Mouse (Mus musculus) CH12.LX (cell line): ENCODE results near the gene Xrra1. TPM values are rescaled to one million over a fixed set of nuclear protein-coding genes. Genes with fewer than 3 reads are reported as not detected.

Experiments
- DNase-seq: peaks from one replicate; pipeline ENCODE4 v3.0.0-alpha.2; 2013; ENCODE audit errors: extremely low read depth
- H3K27ac ChIP-seq: 2 replicates; pipeline ENCODE4 v1.5.1; 2012; ENCODE audit warnings: low read depth, mild to moderate bottlenecking, control low read depth, moderate library complexity; ENCODE audit not compliant: insufficient read depth
- H3K27me3 ChIP-seq: replicated peaks from 2 replicates; pipeline ENCODE3; 2012; ENCODE audit warnings: inconsistent platforms
- H3K36me3 ChIP-seq, 2 experiments: replicated peaks in 1 of 2; 2 replicates each; pipeline versions ENCODE3 to v1.6.1; 2012; ENCODE audit warnings: inconsistent platforms in 1 of 2, low read length in 1 of 2, mild to moderate bottlenecking in 1 of 2, mixed read lengths in 1 of 2, moderate library complexity in 1 of 2; ENCODE audit not compliant: control insufficient read depth in 1 of 2, insufficient read depth in 1 of 2
- H3K4me1 ChIP-seq, 2 experiments: 2 replicates each; pipeline ENCODE4 v1.6.1; 2012; ENCODE audit warnings: inconsistent platforms in 1 of 2, moderate library complexity in 1 of 2; ENCODE audit not compliant: insufficient read depth in 2 of 2, control insufficient read depth in 1 of 2
- H3K4me2 ChIP-seq: 2 replicates; pipeline ENCODE4 v1.6.1; 2012; ENCODE audit warnings: low read depth, mild to moderate bottlenecking, control low read depth; ENCODE audit not compliant: poor library complexity, insufficient read depth, severe bottlenecking
- H3K4me3 ChIP-seq, 3 experiments: fragments of 150-350 bp in 1 of 3; sonication (generic) in 1 of 3; replicated peaks in 1 of 3; 2 replicates each; pipeline versions ENCODE3 to v1.5.1; 2011 to 2012; ENCODE audit warnings: low read depth in 2 of 3, low read length in 2 of 3, mild to moderate bottlenecking in 2 of 3, moderate library complexity in 2 of 3, control low read depth in 1 of 3, improper control_type of control experiment in 1 of 3, inconsistent platforms in 1 of 3, mixed read lengths in 1 of 3; ENCODE audit not compliant: poor library complexity in 1 of 3
- H3K79me2 ChIP-seq: replicated peaks from 2 replicates; pipeline ENCODE4 v1.6.1; 2012; ENCODE audit warnings: mild to moderate bottlenecking, moderate library complexity; ENCODE audit not compliant: control insufficient read depth, poor library complexity, insufficient read depth, severe bottlenecking; ENCODE audit errors: extremely low read depth
- H3K9ac ChIP-seq: 2 replicates; pipeline ENCODE4 v1.6.1; 2012; ENCODE audit warnings: low read depth, mild to moderate bottlenecking, control low read depth, moderate library complexity; ENCODE audit not compliant: insufficient read depth
- H3K9me3 ChIP-seq: replicated peaks from 2 replicates; pipeline ENCODE3; 2012; ENCODE audit warnings: low read length, inconsistent platforms, mixed read lengths
- BHLHE40 ChIP-seq: IDR thresholded peaks from 2 replicates; pipeline ENCODE4 v1.6.1; 2011; ENCODE audit warnings: mild to moderate bottlenecking, low read depth, low read length, improper control_type of control experiment
- CHD2 ChIP-seq: IDR thresholded peaks from 2 replicates; pipeline ENCODE4 v1.6.1; 2011; ENCODE audit warnings: low read length, improper control_type of control experiment
- E2F4 ChIP-seq: IDR thresholded peaks from 2 replicates; pipeline ENCODE4 v1.6.1; 2011; ENCODE audit warnings: low read depth, low read length, improper control_type of control experiment; ENCODE audit not compliant: insufficient replicate concordance
- ELF1 ChIP-seq: IDR thresholded peaks from 2 replicates; pipeline ENCODE4 v1.6.1; 2014; ENCODE audit warnings: low read depth, mild to moderate bottlenecking, inconsistent platforms, low read length, improper control_type of control experiment
- ETS1 ChIP-seq: conservative IDR thresholded peaks from 2 replicates; pipeline ENCODE4 v1.6.1; 2012; ENCODE audit warnings: low read depth, mild to moderate bottlenecking, inconsistent platforms, low read length, improper control_type of control experiment, moderate library complexity
- GABPA ChIP-seq: IDR thresholded peaks from 2 replicates; pipeline ENCODE4 v1.6.1; 2012; ENCODE audit warnings: low read depth, low read length, improper control_type of control experiment, inconsistent platforms; ENCODE audit not compliant: insufficient replicate concordance
- IRF4 ChIP-seq: IDR thresholded peaks from 2 replicates; pipeline ENCODE4 v1.6.1; 2014; ENCODE audit warnings: low read depth, mild to moderate bottlenecking, inconsistent platforms, low read length, improper control_type of control experiment
- JUN ChIP-seq: IDR thresholded peaks from 2 replicates; pipeline ENCODE4 v1.6.1; 2011; ENCODE audit warnings: low read depth, mild to moderate bottlenecking, low read length, improper control_type of control experiment, moderate library complexity; ENCODE audit not compliant: insufficient read depth
- JUND ChIP-seq: conservative IDR thresholded peaks from 2 replicates; pipeline ENCODE4 v1.6.1; 2011; ENCODE audit warnings: low read depth, low read length, improper control_type of control experiment
- MAX ChIP-seq: IDR thresholded peaks from 2 replicates; pipeline ENCODE4 v1.6.1; 2011; ENCODE audit warnings: low read length, improper control_type of control experiment
- MAZ ChIP-seq: IDR thresholded peaks from 2 replicates; pipeline ENCODE4 v1.6.1; 2012; ENCODE audit warnings: low read depth, mild to moderate bottlenecking, inconsistent platforms, low read length, improper control_type of control experiment, moderate library complexity
- MEF2A ChIP-seq: IDR thresholded peaks from 2 replicates; pipeline ENCODE4 v1.6.1; 2014; ENCODE audit warnings: low read depth, mild to moderate bottlenecking, inconsistent platforms, low read length, improper control_type of control experiment, borderline replicate concordance
- MXI1 ChIP-seq: IDR thresholded peaks from 2 replicates; pipeline ENCODE4 v1.6.1; 2011; ENCODE audit warnings: mild to moderate bottlenecking, low read depth, low read length, improper control_type of control experiment
- MYC ChIP-seq: IDR thresholded peaks from 2 replicates; pipeline ENCODE4 v1.6.1; 2011; ENCODE audit warnings: low read depth, mild to moderate bottlenecking, improper control_type of control experiment, low read length
- NELFE ChIP-seq: IDR thresholded peaks from 2 replicates; pipeline ENCODE4 v1.6.1; 2011; ENCODE audit warnings: low read depth, low read length, improper control_type of control experiment
- NRF1 ChIP-seq: IDR thresholded peaks from 2 replicates; pipeline ENCODE4 v1.6.1; 2014; ENCODE audit warnings: low read depth, mild to moderate bottlenecking, inconsistent platforms, low read length, improper control_type of control experiment, moderate library complexity
- POLR2AphosphoS2 ChIP-seq: IDR thresholded peaks from 2 replicates; pipeline ENCODE4 v1.6.1; 2011; ENCODE audit warnings: low read depth, low read length, improper control_type of control experiment
- RAD21 ChIP-seq: IDR thresholded peaks from 2 replicates; pipeline ENCODE4 v1.6.1; 2011; ENCODE audit warnings: low read depth, mild to moderate bottlenecking, low read length, improper control_type of control experiment, moderate library complexity
- RCOR1 ChIP-seq: conservative IDR thresholded peaks from 2 replicates; pipeline ENCODE4 v1.6.1; 2012; ENCODE audit warnings: low read depth, mild to moderate bottlenecking, inconsistent platforms, low read length, improper control_type of control experiment
- SIN3A ChIP-seq: IDR thresholded peaks from 2 replicates; pipeline ENCODE4 v1.6.1; 2012; ENCODE audit warnings: low read length, improper control_type of control experiment, inconsistent platforms
- SMC3 ChIP-seq: IDR thresholded peaks from 2 replicates; pipeline ENCODE4 v1.6.1; 2011; ENCODE audit warnings: low read depth, low read length, improper control_type of control experiment
- TBP ChIP-seq: conservative IDR thresholded peaks from 2 replicates; pipeline ENCODE4 v1.6.1; 2011; ENCODE audit warnings: low read depth, low read length, improper control_type of control experiment
- dilution Hi-C: fragments of 300-500 bp; cut with MboI; formaldehyde crosslinking; loops from 2 replicates; pipeline ENCODE4 v1.14.3; 2020; ENCODE audit warnings: low sequenced_read_pairs; ENCODE audit not compliant: extremely low pct_unique_long_range_greater_than_20kb, extremely low pct_ligation_motif_present
- in situ Hi-C: fragments of 300-500 bp; cut with MboI; formaldehyde crosslinking; loops from 3 replicates; pipeline ENCODE4 v1.14.3; 2019; ENCODE audit warnings: low sequenced_read_pairs, low pct_ligation_motif_present, low pct_unique_long_range_greater_than_20kb, mixed read lengths
- polyA plus RNA-seq: library from polyadenylated mRNA; unstranded; fragments of >175 nt; gene quantifications from 2 replicates; pipeline ENCODE4 v1.2.1, GENCODE M21; 2012; ENCODE audit warnings: low read depth; ENCODE audit not compliant: insufficient read length
- total RNA-seq, 2 experiments: library from RNA; depleted of rRNA; stranded (reverse); fragments of 300-350 nt in 1 of 2; fragments of >200 nt in 1 of 2; gene quantifications; 2 replicates each; pipeline ENCODE4 v1.2.3; 2012 to 2014

The Xrra1 gene
- total and polyA plus RNA-seq, 3 experiments: 0.17 to 0.59 (median 0.49) TPM

- dilution Hi-C loops: no loop called here
- H3K9me3 ChIP-seq: no peaks in the 10 kb centered on the region
- H3K4me2 ChIP-seq: no peak overlapping the region
- no peak for DNase-seq
- H3K9ac ChIP-seq: no peak overlapping the region
- in situ Hi-C loops: no loop called here
- TF ChIP-seq GABPA (no peak), ELF1 (no peak), MAZ (no peak), MXI1 (no peak), IRF4 (no peak), RAD21 (no peak), POLR2AphosphoS2 (no peak), MAX (no peak), E2F4 (no peak), NRF1 (no peak), BHLHE40 (no peak), CHD2 (no peak), JUN (no peak)
- H3K36me3 ChIP-seq: no peaks in the 10 kb centered on the region
- no peaks in the 10 kb centered on the region for H3K79me2 ChIP-seq
- H3K4me3 ChIP-seq: no peak overlapping the region
- H3K27me3 ChIP-seq: no peaks in the 10 kb centered on the region
- no peak overlapping the region for H3K27ac ChIP-seq
- H3K4me1 ChIP-seq: peaks cover 0 to 10% of the 10 kb centered on the region in 2 experiments; a peak in 2 of 4 replicates
Measured at GRCm38 (mm10) chr7:99904421-99905005, 45.6 kb downstream of the Xrra1 start.

- no peak for TF ChIP-seq MAZ
- no peak overlapping the region for H3K4me3 ChIP-seq
- peaks cover 2% of the 10 kb centered on the region for H3K9me3 ChIP-seq
- in situ Hi-C loops: no loop called here
- no peak overlapping the region for H3K4me2 ChIP-seq
- dilution Hi-C loops: no loop called here
- H3K4me1 ChIP-seq: peaks cover 0 to 10% of the 10 kb centered on the region in 2 experiments; a peak in 2 of 4 replicates
- H3K79me2 ChIP-seq: no peaks in the 10 kb centered on the region
- H3K27ac ChIP-seq: no peak overlapping the region
- no peak overlapping the region for H3K9ac ChIP-seq
- no peaks in the 10 kb centered on the region for H3K27me3 ChIP-seq
- DNase-seq: no peak
- no peaks in the 10 kb centered on the region for H3K36me3 ChIP-seq
Measured at GRCm38 (mm10) chr7:99906346-99906745, 47.4 kb downstream of the Xrra1 start.

- dilution Hi-C loops: no loop called here
- H3K36me3 ChIP-seq: no peaks in the 10 kb centered on the region
- TF ChIP-seq MEF2A: no peak
- TF ChIP-seq TBP: no peak
- no peak for TF ChIP-seq MYC
- no peak for TF ChIP-seq SMC3
- TF ChIP-seq GABPA: no peak
- no peak for TF ChIP-seq CHD2
- no peak for TF ChIP-seq JUND
- no peak for TF ChIP-seq ETS1
- no peak for TF ChIP-seq RCOR1
- no peak for TF ChIP-seq SIN3A
- TF ChIP-seq ELF1: no peak
- no peak for TF ChIP-seq NELFE
- TF ChIP-seq, all 38 proteins: peak for 0
- Histone ChIP-seq H3K4me3 (no peak overlapping the region), H3K9ac (no peak overlapping the region), H3K27ac (no peak overlapping the region), H3K79me2 (no peaks in the 10 kb centered on the region), H3K9me3 (peaks cover 2% of the 10 kb centered on the region), H3K4me2 (no peak overlapping the region), H3K4me1 (peaks cover 0 to 10% of the 10 kb centered on the region in 2 experiments; a peak in 2 of 4 replicates), H3K27me3 (no peaks in the 10 kb centered on the region)
- DNase-seq: no peak
- in situ Hi-C loops: no loop called here
Measured at GRCm38 (mm10) chr7:99907463-99907862, 48.5 kb downstream of the Xrra1 start.
